Mouse (Mus musculus) MN1 (cell line): ENCODE data around the gene Gna11.

Experiments used
- DNase-seq: peaks from one replicate; pipeline ENCODE4 v3.0.0-alpha.2; 2016; ENCODE audit warnings: low spot score

Gene Gna11

DNA sequence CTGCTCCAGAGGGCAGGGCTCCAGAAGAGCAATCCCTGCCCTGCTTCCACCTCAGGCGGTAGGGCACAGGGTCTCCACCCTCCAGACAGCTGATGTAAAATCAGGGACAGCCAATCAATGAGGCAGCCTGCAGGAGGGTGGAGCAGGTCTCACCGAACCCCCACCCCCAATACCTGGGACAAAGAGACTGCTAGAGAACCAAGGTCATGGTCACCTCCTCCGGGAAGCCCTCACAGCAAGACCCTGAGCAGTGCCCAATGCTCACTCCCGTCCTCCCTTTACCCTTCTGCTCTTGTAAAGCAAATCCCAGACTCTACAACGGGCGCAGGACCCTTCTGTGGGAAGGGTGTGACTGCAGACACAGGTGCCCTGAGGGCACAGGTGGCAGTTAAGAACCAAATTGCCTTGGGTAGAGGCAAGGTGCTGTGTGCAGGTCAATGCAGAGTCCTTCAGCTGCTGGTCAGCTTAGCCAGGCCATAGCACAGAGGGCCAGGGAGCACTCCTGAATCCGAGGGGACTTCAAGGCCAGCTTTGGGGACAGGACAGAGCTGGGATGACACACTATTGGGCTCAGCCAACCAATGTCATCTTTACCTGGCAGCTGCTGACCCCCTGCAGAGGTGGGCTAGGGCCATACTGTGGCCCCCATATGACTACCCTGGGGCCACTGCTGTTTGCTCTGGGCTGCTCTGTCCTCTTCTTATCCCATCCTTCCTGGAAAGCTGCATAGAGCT lies 2.1 kb downstream of the Gna11 start:
- no peak for DNase-seq

DNA sequence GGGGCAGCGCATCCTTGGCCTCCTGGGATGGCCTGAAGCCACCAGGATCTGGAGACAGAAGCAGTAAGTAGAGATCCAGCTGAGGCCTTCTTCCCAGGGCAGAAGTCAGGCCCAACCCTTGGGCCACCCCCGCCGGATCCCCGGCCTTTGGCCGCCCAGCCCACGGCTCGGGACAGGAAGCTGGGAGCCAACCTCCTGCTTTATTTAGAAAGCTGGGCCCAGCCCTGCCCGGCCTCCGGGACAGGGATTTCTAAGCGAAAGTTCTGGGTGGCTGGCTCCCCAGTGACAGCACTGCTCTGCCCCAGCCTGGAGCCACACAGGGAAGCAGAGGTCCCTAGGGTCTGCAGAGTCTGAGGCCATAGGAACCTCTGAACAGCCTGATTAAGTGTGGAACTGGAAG lies 3.2 kb downstream of the Gna11 start:
- peak; percentile 32 for DNase-seq

DNA sequence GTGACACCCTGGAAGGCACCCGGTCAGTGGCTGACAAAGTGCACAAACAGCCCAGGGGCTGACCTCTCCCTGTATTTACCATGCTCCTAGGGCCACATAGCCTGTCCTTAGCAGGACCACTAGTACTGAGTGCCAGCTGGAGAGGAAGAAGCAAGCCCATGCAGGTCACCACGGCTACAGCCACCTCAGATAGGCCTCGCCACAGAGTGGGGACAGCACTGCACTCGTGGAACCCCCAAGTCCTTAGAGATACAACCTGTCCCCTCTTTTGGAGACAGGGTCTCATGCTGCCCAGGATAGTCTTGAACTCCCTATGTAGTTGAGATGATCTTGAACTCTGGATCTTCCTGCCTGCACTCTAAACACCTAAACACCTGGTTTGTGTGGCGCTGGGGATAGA lies 3.6 kb downstream of the Gna11 start:
- no peak for DNase-seq

DNA sequence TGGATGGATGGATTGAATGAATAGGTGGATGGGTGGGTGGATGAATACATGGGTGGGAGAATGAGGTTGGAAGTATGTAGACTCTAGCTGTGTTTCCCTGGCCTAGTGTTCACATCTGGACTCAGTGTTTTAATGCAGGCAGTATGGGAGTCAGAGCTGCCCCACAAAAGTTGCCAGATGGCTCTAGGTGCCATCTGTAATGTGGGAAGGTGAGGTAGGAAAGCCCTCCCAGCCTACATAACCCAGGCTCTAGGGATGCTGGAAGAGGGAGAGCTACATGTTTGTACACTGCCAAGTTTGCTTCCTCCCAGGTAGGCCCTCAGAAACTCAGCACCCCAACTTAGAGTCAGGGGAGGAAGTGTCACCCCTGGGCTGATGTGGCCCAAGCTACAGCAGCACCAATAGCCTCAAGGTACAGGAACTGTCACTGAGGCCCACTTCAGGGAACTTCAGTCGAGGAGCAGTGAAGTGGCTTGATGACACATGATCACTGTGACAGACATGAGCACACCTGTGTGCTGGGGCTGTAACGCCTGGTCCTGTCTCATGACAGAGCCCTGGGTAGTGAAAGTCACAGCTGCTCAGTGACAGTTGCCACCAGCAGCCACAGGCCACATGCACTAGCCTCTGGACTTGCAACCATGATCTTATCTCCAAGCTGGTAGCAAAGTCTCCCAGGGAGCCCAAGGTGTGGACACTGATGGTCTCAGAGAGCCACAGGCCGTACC lies 6.5 kb downstream of the Gna11 start:
- no peak for DNase-seq

DNA sequence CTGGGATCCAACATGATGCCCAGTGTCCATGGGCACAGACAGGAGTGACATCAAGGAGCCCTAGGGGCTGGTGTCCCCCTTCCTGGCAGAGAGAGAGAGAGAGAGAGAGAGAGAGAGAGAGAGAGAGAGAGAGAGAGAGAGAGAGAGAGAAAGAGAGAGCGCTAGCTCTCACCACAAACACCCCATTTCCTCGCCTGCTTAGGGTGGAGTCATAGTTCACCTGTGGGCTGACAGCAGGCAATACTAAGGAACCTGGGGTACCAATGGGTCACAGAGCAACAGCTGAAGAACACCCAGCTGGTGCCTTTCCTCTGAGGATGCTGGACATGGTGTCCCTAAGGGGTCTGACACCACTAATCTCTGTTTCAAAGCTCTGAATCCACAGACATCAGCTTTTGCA lies 7.6 kb downstream of the Gna11 start:
- DNase-seq = no peak

DNA sequence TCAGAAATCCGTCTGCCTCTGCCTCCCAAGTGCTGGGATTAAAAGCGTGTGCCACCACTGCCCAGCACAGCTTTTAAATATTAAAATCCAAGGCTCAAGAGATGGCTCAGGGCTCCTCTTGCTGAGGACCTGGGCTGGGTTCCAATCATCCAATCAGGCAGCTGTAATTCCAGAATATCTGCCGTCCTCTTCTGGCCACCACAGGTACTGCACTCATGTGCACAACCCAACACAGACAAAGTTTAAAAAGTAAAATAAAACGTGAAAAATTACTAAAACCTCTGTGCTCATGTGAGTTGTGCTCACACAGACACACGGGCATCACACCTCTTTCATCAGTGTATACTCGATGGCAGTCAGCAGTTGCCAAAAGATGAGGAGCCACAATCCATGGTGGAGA lies 8.3 kb downstream of the Gna11 start:
- DNase-seq = no peak

DNA sequence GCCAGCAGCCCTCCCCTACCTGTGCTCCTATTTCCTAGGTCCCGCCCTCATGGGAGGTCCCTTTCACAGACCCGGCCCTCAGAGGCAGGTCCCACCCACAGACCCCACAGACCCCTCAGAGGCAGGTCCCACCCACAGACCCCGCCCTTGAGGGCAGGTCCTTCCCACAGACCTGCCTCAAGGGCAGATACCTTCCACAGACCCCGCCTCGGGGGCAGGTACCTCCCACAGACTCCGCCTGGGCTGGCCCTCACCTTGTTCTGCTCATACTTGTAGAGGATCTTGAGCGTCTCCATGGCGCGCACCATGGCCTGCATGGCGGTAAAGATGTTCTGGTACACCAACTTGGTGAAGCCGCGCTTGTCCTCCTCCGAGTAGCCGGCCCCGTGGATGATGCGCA lies 10.2 kb downstream of the Gna11 start:
- DNase-seq = no peak

DNA sequence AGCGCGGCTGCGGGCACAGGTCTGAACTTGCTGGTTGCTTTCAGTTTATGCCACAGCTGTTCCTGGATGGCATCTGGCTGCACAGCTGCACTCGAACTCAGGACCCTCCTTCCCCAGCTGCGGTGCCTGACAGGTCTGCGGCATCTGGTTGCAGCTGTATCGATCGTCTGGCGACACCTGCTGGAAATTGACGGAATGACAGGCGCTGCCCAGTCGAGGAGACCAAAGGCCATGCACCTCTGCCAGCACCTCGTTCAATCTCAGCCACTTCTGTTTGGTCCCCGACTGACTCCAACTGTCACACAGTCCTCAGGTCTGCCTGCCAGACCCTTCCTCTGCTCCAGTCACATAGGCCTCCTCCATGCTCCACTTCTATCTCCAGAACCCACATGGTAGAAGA lies 18.2 kb downstream of the Gna11 start:
- DNase-seq = peak; percentile 84

DNA sequence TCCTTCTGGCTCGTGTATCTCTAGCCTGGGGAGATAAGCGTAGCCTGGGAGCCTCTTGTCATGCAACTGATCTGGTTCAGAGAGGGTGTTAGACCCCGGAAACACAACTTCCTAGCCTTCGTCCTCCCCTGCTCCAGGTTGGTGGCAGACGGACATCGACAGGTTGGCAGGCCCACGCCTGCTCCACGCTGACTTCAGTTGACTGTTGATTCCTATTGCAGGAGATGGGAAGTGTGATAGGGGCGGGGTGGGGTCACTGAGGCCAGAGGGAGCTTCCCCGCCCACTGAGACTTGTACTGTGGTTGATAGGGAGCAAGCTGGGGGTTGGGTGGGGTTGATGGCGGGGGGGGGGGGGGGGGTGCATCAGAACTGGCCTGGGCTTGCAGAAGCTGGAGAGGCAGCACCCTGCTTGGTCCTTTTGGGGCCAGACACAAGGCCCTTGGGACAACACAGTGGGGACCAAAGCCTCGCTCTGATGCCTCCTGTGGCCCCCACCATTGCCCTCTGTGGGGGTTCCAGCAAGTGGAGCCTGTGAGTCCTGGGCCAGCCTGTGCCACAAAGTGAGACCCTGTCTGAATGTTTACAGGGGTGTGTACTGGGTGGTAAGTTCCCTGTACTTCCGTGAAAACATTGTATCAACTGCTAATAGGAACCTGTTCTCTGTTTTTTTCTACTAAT lies 19.8 kb downstream of the Gna11 start:
- no peak for DNase-seq

DNA sequence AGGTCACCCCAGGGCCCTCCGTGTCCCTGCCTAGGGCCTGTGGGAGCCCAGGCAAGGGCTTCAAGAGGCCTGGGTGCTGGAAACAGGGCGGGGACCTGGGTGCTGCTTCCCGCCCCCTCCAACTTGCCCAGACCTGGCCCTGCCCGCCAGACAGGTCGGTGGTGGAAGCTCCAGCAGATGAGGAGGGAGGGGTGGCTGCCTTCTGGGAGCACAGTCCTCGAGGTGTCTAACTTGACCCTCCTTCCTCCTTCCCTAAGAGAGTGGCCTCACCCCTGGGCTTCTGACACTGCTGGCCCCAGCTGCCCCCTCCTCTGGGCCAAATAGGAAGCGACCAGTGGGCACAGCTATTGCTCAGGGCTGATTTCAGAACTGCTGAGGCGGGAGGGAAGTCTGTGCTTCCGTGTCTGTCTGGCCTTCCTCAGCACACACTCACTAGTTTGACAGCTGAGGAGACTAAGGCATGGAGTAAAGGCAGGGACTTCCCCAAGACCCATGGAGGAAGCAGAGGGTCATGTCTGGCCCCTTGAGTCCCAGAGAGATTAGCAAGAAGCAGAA lies 20.9 kb downstream of the Gna11 start, which contains the start of gene Gna15:
TSS of gene Gna15 (minus strand) at position 175 of the 555 bp plus-strand sequence.
- no peak for DNase-seq

DNA sequence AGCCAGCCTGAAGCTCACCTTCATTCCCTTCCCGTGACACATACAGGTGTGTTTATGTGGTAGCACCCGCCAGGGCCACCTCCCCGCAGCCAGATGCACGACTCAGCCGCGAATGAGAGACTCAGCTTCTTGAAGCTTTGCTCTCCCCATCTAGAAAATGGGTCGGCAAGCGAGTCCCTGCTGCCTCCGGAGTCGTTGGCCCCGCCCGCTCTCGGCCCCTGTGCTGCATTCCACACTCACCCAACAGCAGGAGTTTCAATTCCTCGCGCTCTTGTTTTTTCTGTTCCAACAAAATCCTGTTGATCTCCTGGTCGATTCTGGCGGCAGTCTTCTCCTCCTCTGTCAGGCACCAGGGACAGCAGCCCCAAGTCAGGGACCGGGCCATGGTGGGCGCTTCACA lies 21.4 kb downstream of the Gna11 start:
- DNase-seq = no peak

DNA sequence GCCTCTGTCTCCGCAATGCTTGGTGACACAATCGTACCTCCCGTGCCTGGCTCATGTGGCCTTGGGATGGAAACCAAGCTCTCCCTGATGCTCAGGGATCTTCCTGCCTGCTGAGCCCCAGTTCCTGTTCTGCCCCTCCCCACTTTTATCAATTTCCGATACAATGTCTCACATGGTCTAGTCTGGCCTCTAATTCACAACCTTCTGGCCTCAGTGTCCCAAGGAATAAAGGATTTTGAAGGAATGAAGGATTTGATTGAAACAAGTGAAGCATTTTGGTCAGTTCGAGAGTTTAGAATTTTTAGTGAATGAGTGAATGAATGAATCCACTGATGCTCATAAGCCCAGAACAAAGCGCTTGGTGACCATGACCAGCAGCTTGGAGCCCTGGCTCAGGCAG lies 21.8 kb downstream of the Gna11 start:
- DNase-seq = no peak

DNA sequence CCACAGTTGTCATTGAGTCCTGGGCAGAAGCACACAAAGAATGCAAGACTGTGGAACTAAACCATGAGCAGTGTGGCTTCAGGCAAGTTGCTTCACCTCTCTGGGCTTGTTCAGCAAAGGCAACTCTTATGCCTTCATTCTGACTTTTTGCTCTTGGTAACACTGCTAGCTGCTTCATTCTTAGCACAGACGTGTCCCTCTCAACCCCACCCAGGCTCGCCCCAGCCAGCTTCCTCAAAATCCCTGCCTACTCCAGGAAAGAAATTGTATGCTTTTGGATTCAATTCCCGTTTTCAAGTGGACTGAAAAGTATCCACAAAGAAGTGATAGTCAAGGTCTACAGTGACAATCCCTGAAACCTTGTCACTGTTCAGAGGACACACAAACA lies 25.0 kb downstream of the Gna11 start:
- no peak for DNase-seq

DNA sequence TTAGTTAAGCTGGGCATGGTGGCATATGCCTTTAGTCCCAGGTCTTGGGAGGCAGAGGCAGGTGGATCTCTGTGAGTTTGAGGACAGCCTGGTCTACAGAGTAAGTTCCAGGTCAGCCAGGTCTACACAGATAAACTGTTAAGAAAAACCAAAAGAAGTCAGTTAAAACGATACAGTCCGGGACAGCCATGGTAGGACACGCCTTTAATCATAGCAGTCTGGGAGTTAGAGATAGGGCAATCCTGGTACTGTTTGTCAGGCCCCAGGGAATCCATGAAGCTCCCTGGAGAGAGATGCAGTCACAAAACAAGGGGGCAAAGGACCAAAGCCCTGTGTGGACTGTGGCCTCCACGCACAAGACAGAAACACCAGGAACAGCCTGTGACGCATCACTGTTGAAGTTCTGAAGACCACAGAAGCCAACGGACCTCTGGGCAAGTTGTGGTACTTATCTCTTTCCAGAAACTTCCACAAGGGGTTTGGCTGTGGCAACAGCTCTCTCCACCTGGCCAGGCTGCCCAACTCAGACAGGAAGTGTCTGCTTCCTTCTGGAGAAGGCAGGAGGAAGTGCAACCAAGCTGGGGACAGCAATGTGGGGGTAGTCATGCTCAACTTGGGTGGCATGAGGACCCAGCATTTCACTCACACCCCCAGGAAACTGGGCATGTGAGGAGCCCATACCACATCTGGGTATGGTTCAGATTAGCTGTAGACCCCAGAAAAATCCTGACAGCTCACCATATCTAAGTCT lies 25.6 kb downstream of the Gna11 start:
- no peak for DNase-seq

DNA sequence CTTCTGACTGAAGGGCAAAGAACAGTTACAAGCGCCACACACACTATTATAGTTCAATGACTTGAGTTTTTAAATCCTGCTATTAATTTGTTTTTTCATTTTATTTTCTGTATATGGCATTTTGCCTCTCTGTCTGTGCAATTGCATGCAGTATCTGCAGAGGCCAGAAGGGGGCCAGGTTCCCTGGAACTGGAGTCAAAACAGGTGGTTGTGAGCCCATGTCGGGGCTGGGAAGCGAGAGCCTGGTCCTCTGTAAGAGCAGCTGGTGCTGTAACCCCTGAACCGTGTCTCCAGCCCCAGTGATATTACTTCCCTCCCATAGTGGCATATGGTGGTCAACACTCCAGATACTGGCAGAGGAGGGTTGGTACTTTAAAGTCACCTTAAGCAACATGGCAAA lies 26.4 kb downstream of the Gna11 start:
- peak; percentile 67 for DNase-seq

DNA sequence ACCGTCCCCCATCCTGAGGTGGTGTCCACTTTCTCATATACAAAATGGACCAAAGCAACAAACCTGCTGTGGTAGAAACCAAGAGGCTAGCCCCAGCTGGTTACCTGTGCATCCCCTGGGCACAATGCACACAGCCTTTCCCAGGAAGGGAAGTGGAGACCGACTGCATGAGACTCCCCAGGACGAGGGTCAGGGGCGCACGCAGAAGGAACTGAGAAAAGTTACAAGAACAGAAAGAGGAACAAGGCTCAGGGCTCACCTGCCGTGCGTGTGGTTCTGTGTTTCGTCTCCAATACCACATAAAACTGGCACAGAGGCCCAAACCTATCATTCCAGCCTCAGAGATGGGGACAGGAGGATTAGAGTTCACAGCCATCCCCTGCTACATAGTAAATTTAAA lies 27.8 kb downstream of the Gna11 start:
- no peak for DNase-seq

DNA sequence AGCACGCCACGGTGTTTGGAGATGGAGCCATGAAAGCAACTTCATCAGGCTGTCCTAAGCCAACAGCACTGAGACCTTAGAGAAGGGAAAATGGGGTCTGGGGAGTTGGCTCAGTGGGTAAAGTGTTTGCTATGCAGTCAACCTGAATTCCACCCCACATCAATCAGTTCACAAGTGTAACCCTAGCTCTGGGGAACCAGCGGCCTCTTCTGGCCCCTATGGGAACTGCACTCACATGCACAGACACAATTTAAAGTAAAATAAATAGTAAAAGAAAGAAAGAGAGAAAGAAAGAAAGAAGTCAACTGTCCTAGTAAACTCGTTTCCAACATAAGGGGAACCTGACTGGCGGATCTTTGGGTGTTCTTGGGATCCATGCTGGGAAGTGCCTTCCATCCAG lies 31.2 kb downstream of the Gna11 start:
- DNase-seq = no peak

DNA sequence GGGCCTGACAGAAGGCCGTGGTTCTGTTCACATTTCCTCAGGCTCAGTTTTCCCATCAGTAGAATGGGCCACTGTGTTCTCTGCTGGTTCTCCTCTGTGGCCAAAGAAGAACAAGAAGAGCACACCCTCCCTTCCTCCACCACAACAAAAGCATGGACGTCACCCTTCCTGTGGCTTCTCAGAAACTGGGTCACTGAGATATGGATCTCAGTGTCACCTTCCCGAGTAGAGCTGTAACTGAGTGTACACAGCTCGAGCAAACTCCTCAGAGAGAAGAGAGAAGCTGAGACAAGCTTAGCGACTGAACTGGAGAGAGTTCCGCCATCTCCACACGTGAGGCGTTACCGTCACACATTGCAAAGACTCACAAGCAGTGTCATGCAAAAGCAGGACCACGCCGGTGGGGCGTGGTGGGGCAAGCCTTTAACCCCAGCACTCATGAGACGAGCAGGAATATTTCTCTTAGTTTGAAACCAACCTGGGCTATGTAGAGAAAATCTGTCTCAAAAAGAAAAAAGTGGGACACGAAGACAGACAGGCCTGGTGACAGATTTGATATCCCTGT lies 34.7 kb downstream of the Gna11 start:
- no peak for DNase-seq

DNA sequence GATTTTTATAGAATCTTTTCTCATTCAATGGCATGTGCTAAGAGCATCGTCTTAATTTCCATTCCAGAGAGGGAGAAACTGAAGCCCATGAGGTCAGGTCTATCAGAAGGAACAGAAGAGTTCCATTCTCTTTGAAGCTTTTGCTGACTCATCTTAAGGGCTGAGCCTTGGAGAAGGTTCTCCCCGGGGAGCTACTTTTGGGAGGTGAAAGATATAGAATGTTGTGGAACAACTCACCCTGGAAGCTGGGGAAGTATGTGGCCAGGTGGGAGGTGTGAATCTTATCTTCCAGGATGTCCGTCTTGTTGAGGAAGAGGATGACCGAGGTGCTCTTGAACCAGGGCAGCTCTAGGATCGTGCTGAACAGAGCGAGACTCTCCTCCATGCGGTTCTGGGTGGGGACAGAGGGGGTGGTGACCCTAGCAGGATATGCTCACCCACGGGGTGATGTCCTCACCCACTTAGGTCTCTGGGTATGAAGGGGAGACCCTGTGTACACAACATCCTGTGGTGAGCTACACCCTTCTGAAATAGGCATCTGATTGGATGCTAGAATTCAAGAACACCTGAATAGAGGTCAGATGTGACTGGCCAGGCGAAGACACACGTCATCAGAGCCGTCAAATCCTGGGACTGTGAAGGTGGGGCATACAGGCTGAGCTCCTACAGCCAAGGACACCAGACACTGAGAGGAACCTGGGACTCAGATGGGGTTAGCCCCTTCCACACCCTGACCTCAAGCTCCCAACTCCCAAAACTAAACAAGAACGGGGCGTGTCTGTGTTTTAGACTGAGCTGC lies 37.1 kb downstream of the Gna11 start:
- no peak for DNase-seq

DNA sequence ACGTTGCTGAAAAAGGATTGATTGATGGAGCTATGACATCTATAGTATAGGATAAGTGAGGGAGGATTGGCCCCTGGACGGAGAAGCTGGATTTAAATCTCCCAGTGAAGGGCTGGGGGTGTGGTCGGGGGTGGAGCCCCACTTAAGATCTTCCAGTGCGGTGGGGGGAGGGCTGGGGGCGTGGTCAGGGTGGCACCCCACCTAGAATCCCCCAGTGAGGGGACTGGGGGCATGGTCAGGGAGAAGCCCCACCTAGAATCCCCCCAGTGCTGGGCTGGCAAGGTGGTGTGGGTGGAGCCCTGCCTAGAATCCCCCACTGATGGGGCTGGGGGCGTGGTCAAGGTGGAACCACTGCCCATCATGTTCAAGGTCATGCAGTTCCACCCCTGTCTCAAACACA lies 37.9 kb downstream of the Gna11 start:
- no peak for DNase-seq
